Mouse (Mus musculus): ENCODE measurements at regions not wholly inside any gene's neighbourhood (a gene's known extent, or its start where the extent isn't known, plus 50 kb on each side); places are given as distances from the start of the nearest gene placed in this dataset.

DNA sequence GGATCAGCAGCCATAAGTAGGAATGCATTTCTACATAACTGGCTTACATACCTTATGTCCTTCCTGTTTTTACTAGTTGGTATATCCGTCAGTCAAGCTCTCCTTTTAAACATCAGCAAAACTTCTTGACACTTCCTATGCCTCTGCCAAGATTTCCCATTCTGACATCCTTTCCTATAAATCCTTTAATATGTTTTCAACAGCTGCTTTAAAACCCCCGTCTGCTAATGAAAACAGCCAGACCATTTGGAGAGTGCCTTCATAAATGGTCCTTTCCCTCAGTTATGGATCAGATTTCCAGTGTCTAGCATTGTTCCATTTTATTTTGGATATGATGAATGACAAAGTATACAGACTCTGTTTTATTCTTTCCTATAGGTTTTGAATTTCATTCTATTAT is 270.7 kb upstream of the Rgmb start:
- no peak for TF ChIP-seq GATA4 (IDR thresholded peaks at IDR 0.05; ENCODE audit: insufficient replicate concordance, low read length)

DNA sequence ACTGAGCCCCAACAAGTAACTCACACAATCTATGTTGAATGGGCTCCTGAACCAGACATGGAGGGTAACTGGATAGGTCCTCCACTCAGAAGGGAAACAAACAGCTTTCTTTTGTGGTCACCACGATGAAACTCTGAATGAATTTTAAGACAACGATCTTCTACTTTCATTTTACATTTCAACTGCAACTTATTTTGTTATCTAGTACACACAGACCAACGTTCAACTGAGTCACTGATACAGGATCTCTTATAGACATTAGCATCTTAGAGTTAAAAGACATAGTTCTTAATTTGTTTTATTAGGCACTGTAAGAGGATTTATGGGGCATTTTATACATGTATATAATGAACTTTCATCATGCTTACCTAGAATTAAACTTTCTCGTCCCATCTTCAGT is 262.1 kb upstream of the Rgmb start:
- TF ChIP-seq GATA4 (IDR thresholded peaks at IDR 0.05; ENCODE audit: insufficient replicate concordance, low read length) = no peak

DNA sequence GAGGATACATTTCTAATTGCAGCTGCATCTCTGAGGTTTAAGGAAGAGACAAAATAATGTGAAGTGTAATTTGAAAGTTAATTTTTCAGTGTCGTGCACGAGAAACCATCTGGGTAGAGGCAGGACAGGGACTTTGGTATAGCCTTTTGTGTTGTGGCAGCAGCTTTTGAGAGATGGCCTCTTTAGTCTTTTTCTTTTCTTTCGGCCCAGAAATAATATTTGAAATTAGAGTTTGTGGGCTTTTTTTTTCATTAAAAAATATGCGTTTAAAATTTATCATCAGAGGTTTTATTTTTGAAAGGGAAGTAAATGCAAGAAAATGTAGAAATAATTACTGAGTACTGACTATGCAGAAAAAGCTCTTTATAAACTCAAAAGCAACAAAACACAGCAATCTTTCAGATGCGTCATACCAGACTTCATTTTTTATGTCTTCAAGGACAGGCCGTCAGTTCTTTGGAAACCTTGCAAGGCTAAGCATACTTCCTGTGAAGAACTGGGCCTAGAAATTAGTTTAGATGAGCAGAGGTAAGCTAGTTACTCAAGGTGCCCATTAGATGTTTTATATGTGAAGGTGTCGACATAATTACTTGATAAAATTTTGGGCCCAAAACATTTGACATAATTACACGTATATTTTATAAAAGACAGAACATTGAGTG is 258.9 kb upstream of the Rgmb start:
- TF ChIP-seq GATA4 (IDR thresholded peaks at IDR 0.05; ENCODE audit: insufficient replicate concordance, low read length) = no peak

DNA sequence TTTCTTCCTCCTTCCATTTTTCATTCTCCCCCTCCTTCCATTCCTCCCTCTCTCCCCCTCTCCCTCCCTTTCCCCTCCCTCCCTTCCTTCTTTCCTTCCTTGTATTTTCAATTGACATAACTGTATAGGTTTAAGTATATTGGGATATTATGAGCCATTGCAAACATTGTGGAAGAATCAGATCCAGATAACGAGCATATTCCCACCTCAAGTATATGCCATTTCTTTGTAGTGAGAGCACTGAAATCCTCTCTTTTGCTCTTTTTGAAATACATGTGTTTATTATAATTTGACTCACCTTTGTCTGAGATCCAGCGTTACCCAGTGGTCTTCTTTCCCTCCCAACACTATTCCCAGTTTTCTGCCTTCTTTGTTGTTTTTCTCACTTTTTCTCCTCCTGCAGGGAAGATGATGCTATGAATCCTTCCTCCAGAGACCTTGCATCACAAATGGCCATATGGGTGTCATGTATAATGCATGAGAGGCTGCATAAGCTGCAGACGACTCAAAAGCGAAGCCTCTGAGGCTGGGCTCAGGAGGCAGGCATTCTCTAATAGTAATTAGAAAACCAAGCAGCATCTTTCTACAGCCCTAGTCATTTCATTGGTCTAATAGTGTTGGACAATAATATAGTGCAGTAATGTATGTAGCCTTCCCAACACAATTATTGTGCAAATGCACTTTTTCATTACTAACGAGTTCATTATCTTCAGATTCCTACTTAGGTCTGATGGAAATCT is 258.2 kb upstream of the Rgmb start:
- no peak for TF ChIP-seq GATA4 (IDR thresholded peaks at IDR 0.05; ENCODE audit: insufficient replicate concordance, low read length)

DNA sequence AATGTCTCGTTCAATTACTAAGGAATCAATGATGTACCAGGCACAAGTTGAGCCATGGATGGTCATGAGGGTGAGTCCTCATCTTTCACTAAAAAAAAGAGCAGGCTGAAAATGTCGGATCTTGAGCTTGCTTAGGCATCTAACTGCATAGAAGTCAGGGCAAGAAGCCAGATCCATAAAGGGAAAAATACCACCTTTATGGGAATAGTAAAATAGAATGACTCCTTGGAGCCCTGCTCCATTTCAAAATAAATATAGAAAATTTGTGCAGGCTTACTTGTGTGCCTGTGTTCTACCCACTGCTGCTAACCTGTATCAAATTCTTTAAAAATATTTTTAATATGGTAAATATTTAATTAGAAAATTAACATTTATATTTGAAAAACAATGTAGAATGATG is 256.2 kb upstream of the Rgmb start:
- TF ChIP-seq GATA4 (IDR thresholded peaks at IDR 0.05; ENCODE audit: insufficient replicate concordance, low read length) = no peak

DNA sequence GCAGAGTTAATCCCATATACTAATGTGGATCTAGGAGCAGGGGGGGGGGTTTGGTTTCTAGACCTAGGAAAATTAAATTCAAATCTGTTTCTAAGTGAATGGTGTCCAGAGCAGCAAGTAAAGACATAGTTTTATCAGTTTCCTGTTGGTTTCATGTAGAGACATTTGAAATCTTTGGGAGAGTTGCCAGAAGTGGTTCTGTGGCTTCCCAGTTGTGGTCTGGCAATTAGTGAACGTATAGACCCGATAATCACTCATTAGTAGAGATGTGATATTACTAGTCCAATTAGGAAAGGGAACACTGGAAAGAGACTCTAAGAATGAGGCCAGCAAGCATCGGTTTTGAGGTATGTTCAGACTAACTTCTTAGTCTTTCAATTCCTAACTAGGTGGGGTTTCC is 252.0 kb upstream of the Rgmb start:
- no peak for TF ChIP-seq GATA4 (IDR thresholded peaks at IDR 0.05; ENCODE audit: insufficient replicate concordance, low read length)

DNA sequence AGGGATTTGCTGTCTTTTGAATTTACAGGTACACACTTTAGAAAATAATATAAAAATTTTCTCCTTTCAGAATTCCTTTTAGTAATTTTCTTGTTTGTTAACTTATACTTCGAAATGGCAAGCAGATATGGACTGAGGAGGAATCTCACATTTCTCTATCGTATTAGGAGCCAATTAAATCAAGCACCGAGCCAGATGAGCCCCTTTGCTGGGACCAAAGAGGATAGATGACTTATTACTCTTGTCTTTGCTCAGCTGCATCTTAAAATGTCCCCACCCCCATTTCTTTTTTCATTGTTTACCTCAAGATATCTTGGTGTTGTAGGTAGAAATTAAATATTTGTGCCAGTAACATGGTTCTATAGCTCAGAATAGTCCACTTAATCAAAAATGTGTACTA is 247.7 kb upstream of the Rgmb start:
- no peak for TF ChIP-seq GATA4 (IDR thresholded peaks at IDR 0.05; ENCODE audit: insufficient replicate concordance, low read length)

DNA sequence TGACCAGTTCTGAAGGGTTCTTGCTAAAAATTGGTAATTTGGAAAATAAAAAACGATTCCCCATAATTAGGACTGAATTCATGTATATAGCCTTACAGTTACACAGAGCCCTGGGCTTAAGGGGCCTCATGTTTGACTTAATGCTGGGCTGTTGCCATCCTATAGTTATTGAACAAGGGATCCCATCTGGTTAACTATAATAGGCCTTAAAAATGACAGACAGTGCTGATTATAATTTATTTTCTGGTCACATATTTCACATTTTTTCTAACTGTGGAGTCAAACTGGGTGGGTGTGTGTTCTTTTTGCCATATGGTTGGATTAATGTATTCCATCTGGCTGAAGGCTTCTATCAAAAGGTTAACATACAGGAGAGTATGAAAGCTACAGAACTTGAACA is 238.5 kb upstream of the Rgmb start:
- TF ChIP-seq GATA4 (IDR thresholded peaks at IDR 0.05; ENCODE audit: insufficient replicate concordance, low read length) = no peak

DNA sequence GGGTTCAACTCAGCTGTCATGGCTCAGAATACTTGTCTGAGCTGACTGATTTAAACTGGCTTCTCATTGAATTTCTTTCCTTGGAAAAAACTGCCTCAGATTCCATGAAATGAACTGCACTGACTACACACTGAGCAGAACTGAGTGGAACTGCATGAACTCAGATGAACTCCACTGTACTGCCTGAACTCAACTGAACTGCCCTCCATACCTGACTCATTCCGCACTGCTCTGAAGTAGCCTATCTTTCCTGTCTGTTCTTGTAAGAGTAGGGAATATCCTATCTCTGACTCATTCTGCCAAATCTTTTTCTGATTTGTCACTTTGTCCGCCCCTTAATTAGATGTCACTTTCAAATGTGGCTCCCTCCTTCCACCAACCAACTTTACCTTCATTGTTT is 237.0 kb upstream of the Rgmb start:
- no peak for TF ChIP-seq GATA4 (IDR thresholded peaks at IDR 0.05; ENCODE audit: insufficient replicate concordance, low read length)

DNA sequence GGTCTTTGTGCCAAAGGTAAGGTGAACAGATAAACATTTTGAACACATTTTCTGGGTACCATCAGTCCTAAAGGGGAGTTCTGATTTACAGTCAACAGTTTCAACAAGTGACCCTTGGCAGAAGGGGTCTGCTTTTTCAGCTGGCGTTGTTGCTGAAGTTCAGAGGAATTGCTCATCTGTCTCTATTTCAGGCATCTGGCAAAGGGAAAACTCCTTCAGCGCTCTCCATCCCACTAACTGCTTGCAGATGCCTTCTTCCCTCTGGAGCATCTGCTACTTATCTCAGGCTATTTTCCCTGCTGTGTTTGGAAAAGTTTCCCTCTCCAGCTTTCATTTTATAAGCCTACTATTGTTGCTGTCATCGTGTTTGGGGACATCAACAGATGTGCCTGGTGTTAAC is 223.6 kb upstream of the Rgmb start:
- no peak for TF ChIP-seq GATA4 (IDR thresholded peaks at IDR 0.05; ENCODE audit: insufficient replicate concordance, low read length)

DNA sequence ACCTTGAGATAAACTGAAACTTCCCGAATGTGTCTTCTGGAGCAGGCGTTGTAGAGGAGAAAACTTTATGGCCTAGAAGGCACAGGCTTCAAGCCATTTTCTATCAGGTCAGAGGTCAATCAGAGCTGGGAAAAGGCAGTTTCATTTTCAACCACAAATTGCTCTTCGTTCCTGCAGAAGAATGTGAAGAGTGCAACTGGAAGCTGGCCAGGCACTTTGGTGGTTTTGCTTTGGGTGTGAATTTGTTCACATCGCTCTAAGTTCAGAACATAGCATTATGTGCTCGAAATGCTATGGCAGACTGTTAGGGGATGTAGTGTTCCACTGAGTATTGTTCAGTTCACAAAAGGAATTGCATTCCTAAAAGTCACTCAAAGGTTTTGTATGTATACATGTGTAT is 220.9 kb upstream of the Rgmb start:
- no peak for TF ChIP-seq GATA4 (IDR thresholded peaks at IDR 0.05; ENCODE audit: insufficient replicate concordance, low read length)

DNA sequence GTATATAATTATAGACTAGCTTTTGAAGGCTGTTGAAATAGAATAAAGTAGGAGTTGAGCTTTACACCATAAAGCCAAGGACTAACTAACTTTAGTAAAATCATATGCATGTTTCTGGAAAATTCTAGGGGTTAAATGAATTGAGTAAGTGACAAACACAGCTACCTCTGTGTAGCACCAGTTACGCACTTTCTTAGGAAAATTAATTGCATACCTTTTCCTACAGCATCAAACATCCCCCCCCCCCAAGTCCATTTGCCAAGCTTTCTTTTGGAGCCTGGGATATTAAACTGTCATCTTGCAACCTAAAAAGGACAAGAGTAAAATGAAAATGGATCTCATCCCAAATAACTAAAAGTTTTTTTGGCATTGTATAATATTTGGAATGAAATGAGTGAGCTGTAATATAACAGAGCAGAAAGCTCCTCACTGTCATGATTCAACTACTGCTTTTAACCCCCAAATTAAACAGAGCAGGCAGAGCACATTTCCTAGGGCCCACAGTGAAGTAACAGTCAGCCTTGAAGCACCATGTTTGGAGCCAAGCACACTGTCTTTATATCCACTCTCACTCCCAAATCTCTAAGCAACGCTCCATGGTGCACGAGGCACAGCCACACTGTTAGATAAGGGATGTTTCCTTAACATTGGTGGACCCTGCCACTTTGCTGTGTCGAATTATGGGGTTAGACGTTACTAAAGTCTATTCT is 210.9 kb upstream of the Rgmb start:
- TF ChIP-seq GATA4 (IDR thresholded peaks at IDR 0.05; ENCODE audit: insufficient replicate concordance, low read length) = no peak

DNA sequence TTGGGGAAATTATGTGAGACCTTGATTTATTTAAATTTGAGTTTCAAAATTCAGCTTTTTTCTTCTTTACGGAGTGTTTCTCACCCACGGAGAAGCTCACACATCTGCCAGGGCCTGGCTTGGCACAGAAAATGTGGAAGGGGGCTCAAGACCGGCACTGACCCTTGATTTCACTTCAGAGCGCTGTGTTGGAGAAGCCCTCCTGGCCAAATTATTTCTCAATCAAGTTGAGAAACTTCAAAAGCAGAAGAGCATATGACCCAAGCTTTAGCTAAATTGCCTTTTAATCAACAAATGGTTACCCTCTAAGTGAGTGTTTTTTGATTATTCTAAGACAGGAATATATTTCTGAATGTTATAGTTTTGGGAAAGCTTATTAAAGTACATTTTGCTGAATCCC is 197.2 kb upstream of the Rgmb start:
- no peak for TF ChIP-seq GATA4 (IDR thresholded peaks at IDR 0.05; ENCODE audit: insufficient replicate concordance, low read length)

DNA sequence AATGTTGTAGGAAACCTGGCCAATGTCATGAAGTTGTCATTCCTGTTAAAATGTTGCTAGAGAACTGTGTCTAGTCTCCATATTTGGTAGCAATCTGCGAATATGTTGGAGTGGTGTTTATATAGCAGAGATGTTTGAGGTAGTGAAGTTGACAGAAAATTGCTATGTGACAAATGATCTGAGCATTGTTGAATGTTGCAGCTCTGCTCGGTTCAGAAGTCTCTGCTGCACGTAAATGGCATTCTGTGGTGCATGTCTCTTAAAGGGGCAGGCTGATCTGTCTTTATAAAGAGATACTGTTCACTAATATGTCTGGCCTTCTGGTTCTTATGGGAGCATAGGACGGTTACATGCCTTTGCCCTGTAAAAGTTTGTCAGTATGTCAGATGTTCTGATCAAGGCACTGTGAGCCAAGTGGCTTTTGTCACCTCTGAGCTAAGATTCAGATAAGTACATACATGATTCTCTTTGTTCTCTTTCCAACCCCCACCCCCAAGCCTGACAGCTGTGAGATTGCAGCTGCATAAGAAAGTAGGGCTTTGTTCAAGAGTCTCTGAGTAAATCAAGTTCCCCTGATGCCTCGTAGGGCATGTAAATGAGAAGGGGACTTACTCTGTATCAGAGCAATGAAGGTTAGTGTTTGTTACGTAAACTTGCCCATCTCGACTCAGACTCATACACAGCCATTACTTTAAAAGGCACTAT is 174.2 kb upstream of the Rgmb start:
- no peak for TF ChIP-seq GATA4 (IDR thresholded peaks at IDR 0.05; ENCODE audit: insufficient replicate concordance, low read length)

DNA sequence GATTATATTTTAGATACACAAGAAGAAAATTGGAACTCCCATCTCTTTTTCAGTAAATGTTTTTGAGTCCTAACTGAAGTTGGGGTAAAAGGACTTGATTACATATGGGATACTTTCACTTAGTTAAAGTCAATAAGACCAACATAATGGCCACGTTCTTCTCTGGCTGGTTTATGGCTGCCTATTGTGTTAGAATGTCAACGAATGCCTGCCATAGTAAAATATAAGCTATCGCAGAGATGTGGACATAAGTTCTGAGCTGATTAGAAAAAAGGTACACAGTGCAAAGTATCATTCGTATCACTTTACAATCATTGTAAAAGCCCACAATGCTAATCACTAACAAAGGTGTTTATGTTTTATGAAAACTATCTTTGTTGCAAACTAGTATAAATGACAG is 173.2 kb upstream of the Rgmb start:
- TF ChIP-seq GATA4 (IDR thresholded peaks at IDR 0.05; ENCODE audit: insufficient replicate concordance, low read length) = no peak

DNA sequence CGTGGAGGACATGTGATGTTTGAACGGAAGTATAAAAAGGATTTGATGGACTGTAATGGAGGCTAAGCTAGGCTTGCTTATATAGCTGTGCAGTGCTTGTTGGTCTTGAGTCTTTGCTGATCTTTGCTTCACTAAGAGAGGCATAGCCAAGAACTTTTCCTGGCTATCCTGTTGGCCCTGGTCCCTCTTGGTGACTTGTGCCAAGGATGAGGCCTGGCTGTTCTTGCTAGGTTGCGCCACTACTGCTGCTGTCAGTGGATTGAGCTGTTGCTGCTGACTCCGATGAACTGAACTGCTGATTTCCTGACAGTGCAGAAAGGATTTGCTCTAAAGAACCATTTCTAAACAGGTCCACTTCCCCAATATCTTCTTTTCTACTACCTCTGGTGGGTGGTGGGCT is 167.9 kb upstream of the Rgmb start:
- TF ChIP-seq GATA4 (IDR thresholded peaks at IDR 0.05; ENCODE audit: insufficient replicate concordance, low read length) = no peak

All from liver, adult (tissue).